Mouse (Mus musculus) induced T-regulatory cell, adult 2 months (primary cell): ENCODE measurements around the gene Glud1.
A peak's percentile ranks its signal among the peaks of the same experiment; 100 is the strongest.
"Not testable (repeated sequence)": the region's sequence is repeated elsewhere in the genome, so short reads cannot be mapped to it uniquely, and the experiment has no call there.

ENCODE experiments used
- DNase-seq: peaks from one replicate; pipeline ENCODE4 v3.0.0-alpha.2; 2012; ENCODE audit warnings: low read depth

Glud1 gene

DNA sequence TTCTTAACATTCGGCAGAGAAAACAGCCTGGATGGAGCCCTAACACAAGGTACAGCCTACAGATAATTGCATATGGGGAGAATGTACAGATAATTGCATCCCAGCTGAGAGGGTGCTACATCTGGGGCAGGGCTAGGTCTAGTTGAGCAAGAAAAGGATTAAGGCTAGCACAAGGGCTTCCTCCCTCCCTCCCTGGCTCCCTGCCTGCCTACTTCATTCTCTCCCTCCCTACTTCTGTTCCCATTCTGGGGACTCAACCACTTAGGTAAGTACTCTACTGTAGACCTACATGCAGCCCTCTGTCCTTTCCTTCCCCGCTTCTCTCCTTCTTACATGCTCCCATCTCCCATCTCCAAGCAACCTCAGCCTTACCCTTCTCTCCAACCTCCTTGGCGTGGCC, 42.8 kb downstream of the Glud1 start:
- no peak for DNase-seq

DNA sequence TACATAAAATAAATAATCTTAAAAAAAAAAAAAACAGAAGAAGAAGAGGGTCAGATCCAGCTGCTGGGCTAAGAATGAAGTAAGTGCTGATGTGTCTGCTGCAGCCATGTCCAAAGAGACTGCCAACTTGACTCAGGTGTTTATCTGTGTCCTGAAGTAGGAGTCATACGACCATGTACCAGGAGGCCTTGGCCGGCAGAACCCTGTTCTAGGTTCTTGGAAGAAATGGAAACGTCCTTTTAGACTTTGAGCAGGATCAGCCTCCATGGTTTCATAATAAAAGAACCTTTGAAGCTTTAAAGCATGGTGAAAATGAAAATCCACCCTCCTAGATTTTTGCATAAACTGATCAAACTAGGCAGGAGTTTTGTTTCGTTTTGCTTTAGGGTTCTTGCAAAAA, 43.9 kb downstream of the Glud1 start:
- no peak for DNase-seq

DNA sequence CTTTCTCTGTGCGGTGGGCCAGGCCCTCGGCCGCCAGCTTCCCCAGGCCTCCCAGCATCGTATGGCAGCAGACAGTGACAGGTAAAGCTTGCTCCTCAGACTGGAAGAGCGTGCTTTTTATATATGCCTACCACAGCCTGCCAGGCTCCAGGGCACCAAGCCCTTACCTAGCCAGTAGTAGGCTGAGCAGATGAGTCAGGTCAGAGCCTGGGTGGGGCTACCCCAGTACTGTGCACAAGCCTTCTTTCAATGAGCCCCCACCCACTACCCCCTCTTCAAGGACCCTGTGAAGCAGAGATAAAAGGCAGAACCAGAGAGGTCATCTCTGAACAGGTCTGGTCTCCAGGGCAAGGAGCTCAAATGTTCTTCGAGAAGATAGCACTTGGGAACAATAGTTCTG, 44.8 kb downstream of the Glud1 start, which contains the start of gene Fam25c:
Gene Fam25c (minus strand): TSS at position 133 of the 400 bp plus-strand sequence.
- no peak for DNase-seq

DNA sequence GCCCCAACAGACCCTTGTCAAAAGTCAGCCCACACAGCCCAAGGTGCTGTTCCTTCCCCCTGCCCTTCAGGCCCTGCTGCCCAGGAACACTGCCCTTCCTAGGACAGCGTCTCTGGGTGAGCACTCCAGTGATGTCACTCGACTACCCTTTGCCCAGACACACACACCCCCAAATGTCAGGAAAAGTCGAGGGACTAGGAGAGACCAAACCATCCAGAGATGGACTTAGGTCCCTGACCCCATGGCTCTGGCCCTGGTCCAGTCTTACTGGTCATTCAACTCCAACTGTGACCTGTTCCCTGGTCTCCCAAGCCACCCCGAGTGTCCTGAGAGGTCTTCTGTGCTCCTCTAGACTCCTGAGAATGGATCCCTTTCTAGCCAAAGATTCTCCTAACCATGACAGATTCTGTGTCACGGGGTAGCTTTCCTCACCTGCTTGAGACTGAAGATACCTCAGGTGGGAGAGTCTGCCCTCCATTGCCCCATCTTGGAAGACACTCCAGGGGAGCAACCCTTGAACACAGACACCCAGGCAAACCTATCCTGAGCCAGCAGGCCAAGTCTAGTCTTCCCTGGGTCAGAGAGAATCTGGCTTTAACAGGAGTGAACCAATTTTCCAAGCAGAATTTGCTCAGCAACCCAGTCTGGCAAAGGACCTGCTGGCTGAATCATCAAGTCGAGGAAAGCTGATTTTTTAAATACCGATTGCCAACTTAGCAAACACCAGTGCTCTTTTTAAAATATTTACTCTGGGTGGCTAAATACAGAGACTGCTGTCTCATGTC, 47.3 kb downstream of the Glud1 start:
- no peak for DNase-seq

DNA sequence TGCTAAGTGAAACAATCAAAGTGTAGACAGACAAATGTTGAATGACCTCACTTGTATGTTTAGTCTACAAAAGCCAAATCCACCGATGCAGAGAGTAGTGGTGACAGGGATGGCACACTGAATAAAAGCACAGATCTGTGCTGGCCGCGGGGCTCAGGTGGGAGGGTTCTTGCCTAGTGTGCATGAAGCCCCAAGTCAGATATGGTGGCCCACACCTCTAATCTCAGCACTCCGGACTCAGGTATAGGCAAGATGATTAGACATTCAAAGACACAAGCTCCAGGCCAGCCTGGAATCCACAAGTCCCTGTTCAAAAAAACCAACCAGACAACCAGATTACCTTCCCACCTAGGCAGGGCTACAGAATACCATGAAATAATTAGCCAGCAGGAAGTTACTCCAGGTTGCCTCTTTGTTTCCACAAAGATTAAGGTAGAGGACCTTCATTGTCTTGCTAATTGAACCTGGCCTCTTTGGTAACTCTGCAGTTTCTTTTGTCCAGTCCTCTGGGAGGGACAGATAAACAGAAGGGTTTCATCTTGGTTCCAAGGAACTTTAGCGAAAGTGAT, 49.2 kb downstream of the Glud1 start:
- no peak for DNase-seq

DNA sequence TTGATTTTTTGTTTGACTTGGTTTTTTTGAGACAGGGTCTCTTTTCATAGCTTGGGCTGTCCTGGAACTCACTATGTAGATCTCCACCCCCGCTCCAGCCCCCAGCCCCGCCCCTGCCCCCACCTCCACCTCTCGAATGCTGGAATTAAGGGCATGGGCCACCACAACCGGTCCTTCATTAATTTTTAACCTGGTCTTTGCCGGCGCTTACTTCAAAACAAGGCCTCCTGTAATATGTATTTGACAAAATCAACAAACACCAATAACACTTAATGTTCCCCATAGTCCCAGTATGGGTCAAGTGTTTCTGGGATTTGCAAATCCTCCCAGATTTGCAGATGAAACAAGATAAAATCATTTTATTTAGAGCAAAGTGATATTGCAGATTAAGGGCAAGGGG, 49.7 kb downstream of the Glud1 start:
- no peak for DNase-seq

DNA sequence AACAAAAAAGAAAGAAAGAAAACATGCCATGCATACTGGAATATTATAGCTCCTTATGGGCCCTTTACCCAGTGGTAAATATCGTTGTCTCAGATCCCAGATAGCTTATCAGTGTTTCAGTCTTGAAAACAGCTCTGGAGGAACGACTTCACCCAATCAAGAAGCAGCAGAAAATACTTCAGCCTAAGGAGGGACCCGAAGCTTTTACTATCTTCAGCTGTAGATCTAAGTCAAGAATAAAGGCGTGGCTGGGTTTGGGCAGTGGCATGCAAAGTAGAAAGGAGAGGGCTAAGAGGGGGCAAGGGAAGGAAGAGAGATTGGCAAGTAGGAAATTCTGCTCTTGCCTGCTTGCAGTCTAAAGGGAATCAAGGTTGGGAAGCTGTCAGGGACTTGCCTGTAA, 51.6 kb downstream of the Glud1 start:
- peak; percentile 16 for DNase-seq

DNA sequence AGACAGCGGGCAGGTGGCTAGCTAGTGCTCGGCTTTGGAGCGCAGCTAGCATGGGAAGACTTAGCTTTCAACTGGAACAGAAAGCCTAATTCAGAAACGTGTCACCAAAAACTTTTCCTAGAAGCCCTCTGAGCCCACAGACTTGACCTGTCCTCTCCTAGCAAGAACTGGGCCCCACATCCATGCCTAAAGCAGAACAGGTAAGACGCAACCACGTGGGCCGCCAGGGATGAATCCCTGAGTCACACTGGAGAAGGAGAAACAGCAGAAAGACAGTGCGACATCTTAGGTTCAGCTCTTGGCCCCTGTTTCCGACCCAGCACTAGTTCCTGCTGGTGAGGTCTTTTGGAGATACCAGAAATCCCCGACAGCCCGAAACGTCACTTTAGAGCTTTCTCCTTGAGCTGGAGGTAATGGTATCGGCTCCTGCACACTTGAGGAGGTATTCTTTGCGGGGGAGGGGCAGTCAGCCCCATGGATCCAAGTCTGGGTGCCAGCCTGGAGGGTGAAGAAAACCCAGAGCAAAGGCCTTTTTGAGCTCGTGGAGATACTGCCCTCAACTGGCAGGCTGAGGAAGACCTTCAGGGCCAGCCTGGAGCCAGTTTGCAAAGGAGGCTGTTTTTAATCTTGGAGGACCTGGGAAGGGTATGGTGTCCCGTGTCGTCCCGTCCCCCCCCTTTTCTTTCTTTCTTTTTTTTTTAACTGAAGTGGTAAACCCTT, 52.4 kb downstream of the Glud1 start:
- DNase-seq: peak; percentile 69

DNA sequence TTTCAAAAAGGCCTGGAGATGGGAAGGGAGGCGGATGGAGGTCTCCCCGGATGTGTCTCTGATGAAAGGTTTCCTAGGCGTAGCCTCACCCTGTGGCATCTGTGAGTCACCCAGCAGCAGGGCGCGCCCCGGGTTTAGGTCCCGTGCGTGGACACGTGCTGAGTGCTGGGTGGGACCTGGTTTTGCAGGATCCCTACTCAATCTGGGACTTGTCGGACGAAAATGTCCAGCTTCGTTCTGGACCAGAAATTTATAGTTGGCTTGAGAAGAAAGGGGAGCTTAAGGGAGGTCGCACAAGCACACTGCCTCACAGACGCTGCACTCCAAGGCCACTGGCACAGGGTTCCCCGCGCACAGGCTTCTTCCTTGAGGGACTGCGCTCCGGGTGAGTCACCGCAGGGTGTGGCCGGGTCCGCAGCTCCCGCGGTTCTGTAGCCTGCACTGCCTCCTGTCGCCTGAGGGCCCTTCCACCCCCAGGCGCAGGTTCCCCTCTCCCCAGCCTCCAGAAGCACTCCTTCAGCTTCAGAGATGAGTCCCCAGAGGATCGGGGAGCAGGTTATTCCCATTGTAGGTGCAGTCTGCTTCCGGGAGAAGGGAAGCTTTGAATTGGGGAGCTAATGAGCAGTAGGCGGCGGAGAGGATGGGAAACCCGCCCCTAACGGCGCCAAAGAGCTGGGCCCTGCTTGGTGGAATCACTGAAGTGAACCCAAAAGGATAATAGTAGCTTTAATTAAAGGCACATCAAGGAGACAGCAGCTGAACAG, 53.1 kb downstream of the Glud1 start:
- DNase-seq: peak; percentile 75

DNA sequence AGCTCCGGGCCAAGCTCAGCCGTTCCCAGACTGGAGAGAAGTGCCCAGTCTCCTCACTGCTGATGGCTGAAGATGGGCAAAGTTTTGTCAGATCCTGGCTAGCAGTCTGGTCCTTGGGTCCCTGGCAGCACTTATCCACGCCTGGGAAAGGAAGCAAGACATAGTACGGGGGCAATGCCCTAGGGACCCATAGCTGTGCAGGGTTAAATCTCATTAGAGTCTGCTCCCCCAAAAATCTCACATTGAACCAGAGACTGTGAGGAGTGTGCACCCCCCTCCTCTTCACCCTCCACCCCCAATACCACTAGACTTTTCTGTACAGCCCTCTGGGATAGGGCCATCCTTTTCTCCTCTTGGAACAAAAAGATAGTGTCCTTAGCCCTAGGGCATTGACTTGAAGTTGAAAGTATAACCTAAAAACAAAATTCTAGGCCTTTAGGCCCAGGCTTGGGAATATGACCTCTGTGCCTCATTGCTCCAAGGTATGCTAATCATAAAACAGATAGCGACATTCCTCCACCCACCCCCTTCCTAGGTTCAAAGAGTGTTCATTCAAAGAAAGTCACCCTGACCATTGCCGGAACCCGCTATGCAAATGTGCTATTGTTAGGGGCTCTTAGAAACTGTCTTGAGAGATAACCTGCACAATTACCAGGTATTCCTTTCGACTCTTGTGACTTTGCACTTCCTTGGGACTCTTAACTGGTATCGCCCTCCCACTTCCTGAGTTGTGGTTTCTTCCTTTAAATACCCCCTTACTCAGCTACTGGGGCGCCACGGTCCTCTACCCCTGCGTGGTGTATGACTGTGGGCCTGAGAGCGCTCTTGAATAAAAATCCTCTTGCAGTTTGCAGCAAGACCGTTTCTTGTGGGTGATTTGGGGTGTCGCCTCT, 54.0 kb downstream of the Glud1 start:
- not testable (repeated sequence) for DNase-seq

DNA sequence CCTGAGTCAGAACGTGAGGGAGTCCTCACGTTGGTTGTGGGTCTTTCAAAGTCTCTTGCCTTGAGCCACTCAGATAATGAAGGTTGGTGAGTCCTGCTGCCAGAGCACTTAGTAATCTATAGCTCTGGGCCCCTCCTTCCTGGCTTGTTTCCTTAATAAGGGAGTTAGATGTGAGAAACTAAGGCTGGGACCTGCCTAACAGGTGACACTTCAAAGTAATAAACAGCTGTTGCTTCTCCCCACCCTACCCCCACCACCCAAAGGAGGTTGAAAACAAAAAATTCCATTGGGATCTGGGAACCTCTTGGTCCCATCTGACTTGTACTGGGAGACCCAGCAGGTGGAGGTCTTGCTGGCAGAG, 54.6 kb downstream of the Glud1 start:
- no peak for DNase-seq

DNA sequence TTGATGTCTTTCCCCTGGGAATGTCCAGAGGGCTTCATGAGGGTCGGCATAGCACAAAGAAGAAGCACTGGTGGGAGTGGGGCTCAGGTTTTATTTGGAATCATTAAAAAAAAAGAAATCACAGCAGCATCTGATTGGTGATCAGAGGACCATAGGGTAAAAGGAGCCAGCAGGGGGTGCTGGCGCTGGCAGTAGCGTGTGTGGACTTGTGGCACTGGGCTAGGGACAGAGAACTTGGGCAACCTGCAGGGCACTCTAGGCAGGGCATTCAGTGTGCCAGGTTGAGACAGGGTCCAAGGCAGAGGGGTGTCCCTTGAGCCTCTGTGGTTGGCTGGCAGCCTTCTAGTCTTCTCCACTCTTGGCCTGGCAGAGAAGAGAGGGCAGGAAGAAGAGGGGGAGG, 59.7 kb downstream of the Glud1 start:
- DNase-seq: no peak

DNA sequence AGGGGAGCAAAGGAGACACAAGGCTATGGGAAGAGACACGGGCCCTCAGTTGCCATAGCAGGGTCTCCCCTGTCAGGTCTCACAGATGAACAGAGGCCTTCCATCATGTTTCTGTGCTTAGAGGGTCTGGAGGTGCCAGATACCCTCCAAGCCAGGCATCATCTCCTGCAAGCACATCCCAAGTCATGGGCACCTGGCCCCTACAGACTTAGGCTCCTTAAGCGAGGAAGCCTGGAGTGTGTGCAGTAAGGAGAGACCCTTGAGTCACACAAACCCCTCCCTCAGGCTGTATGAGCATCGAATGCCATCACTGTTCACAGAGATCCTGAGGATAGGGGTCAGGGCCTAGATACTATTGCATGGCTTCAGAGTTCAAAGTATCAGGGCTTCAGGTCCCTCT, 60.4 kb downstream of the Glud1 start:
- DNase-seq: no peak

DNA sequence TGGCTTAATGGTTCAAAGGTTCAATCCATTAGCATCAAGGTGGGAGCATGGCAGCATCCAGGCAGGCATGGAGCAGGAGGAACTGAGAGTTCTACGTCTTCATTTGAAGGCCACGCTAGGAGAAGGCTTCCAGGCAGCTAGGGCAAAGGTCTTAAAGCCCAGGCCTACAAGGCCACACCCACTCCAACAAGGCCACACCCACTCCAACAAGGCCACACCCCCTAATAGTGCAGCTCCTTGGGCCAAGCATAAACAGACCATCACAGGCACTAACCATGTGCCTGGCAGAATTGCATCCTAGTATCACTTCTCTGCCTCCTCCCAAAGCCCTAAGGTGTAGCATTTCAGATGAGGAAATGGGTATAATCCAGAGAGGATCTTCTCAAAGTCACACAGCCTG, 61.2 kb downstream of the Glud1 start:
- DNase-seq: no peak

DNA sequence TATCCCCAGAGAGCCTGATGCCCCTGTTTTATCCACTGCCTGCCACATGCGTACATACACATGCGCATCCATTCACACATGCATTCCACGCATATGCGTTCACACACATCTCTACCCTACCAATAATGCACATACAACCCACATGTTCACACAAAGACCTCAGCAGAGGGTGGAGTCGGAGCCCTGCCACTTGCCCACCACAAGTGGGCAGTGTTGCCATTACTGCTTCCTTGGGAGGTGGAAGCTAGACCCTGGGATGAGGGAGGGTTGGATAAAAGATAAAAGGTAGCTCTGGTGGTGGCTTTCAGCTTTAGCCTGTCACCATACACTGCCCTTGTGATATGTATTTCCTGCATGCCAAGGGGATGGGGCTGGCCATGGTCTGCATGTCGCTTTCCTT, 62.1 kb downstream of the Glud1 start:
- no peak for DNase-seq

DNA sequence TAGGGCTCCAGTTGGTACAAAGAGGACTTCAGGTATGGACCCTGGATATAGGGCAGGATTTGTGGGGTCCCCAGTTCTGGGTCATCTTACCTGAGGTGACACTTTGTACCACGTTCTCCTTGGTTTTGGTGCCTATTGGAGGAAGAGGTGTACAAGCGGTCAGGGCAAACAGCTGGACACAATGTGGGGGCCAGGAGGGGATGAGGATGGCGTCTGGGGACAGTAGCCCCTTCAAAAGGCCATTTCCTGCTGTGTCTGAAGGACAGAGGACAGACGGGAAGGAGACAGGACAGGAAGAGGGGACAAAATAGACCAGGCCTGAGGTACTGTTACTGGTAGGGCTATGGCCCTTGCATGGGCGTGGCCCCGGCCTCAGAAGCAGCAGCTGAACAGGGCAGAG, 63.1 kb downstream of the Glud1 start:
- no peak for DNase-seq

DNA sequence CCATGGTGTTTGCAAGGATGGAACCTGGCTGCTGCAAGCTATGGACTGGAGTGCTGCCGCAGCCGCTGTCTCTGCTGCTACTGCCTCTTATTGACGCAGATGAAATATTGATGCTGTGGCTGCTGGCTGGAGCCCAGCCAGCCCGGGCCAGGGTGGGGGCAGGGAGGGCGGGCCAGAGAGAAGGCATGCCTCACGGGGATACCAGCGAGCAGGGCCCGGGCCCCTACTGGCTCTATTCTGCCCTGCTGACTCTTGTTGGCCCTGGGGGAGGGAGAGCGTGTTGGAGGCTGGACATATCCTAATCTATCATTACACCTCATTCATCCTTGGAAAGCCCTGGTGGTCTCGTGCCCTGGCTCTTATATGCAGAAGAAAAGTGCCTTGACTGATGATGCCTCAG, 64.0 kb downstream of the Glud1 start, which contains the start of gene Sncg:
Gene Sncg (minus strand): TSS at position 213 of the 400 bp plus-strand sequence.
- DNase-seq: no peak

DNA sequence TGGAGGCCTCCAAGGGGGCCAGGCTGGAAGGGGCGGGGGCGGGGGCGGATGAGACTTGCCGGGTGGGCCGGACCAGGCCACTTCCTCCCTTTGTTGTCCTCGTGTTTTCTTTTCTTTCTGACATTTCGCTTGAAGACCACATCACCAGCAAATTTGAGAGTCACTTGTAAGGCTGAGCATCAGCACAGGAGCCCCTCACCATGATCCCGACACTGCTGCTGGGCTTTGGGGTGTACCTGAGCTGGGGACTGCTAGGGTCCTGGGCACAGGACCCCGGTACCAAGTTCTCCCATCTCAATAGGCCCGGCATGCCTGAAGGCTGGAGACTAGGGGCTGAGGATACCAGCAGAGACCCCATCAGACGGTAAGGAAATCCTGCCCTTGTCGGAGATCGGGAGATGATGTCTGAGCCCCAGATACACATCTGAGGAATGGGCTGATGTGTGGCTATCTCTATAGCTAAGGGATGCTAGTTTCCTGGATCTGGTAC, 64.9 kb downstream of the Glud1 start, which contains the start of gene Mmrn2:
Gene Mmrn2 (plus strand): TSS at position 51 of the 490 bp plus-strand sequence.
- DNase-seq: no peak

DNA sequence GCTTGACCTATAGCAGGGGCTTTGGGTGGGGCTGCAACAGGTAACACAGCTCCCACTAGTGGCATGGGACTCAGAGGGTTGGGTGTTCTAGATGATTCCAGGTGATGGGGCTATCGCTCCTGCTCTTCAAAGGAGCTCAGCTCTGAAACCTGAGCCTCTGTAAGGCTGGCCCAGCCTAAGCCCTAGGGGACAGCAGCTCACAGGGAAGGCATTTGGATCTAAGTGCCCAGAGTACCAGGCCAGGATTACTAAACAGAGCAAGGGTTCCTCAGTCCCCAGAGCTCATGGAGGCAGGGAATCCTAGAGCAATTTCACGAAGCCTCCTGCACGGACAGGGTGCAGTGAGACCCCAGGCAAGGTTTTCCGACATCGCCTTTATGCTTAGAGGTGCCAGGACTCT, 65.4 kb downstream of the Glud1 start:
- no peak for DNase-seq

DNA sequence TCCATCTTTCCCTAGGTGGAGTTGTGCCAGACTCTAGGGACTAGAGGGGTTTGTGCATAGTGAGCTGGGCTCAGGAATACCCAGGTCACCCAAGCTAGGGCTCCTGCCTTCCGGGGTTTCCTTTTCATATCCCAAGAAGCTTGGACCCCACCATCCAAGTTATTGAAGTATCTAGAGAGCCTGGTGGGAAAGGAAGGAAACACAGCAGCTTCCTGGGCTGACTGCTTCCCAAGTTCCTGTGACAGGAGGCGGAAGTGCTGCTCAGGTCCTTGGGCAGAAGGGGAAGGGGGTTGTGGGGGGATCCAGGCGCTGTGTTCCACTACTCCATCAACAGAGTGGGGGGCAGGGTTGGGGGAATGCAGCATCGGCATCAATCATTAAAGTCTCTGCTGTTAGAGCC, 66.6 kb downstream of the Glud1 start:
- DNase-seq: no peak
